Mouse (Mus musculus) Patski (cell line): ENCODE results near the gene Ces1b. TPM values are rescaled to one million over a fixed set of nuclear protein-coding genes. Genes with fewer than 3 reads are reported as not detected.

ENCODE experiments used
- ATAC-seq: fragments of 100-300 bp; one replicate; pipeline ENCODE4 v1.8.0; 2021
- CTCF ChIA-PET: fragments of 350-600 bp; sonication (Branson Sonifier 250); formaldehyde crosslinking; loops from one replicate; lab custom pipeline; 2022; ENCODE audit warnings: inconsistent platforms; lab: Charles Lee
- POLR2A ChIA-PET: fragments of 350-600 bp; sonication (Branson Sonifier 250); formaldehyde crosslinking; loops from one replicate; lab custom pipeline; 2022; ENCODE audit warnings: antibody characterized with exemption, inconsistent platforms; lab: Charles Lee
- DNase-seq: peaks from one replicate; pipeline ENCODE4 v3.0.0-alpha.2; 2011; ENCODE audit warnings: low read depth, low spot score
- H3K27me3 ChIP-seq: fragments of 371-371 bp; one replicate; pipeline ENCODE4 v1.5.1; 2021
- CTCF ChIP-seq: fragments of 100-300 bp; IDR thresholded peaks from one replicate; pipeline ENCODE4 v1.5.1; 2021
- in situ Hi-C: fragments of 300-500 bp; cut with MboI; formaldehyde crosslinking; loops from 3 replicates; pipeline ENCODE4 v1.11.1; 2018; ENCODE audit warnings: low pct_unique_long_range_greater_than_20kb, mixed read lengths
- polyA plus RNA-seq: library from polyadenylated mRNA; unstranded; gene quantifications from one replicate; pipeline ENCODE4 v1.2.3, GENCODE M21; 2021

Gene Ces1b
- polyA plus RNA-seq, 1 experiment from 2014 or later: not detected

- H3K27me3 ChIP-seq: no peaks in the 10 kb centered on the region
- POLR2A ChIA-PET: no interaction called here
- CTCF ChIA-PET: interaction anchor here (1.5 kb wide), 1 partner anchor 10 kb away, joined by 4 read pairs; no protein-coding TSS in a partner anchor
- DNase-seq (no peak), ATAC-seq (no peak)
- TF ChIP-seq CTCF: no peak
- in situ Hi-C loops: no loop called here
Measured at GRCm38 (mm10) chr8:93048510-93049416, 31.1 kb downstream of the Ces1b start.

- POLR2A ChIA-PET: no interaction called here
- in situ Hi-C loops: no loop called here
- ATAC-seq: no peak
Measured at GRCm38 (mm10) chr8:93048092-93048491, 31.7 kb downstream of the Ces1b start, which contains the start of gene Ces1a. Gene Ces1a (minus strand): TSS chr8:93048192.

GRCm38 (mm10) chr8:93043083-93043482 lies 36.7 kb downstream of the Ces1b start:
- no peak for TF ChIP-seq CTCF
- H3K27me3 ChIP-seq: no peaks in the 10 kb centered on the region
- ATAC-seq: no peak
- no peak for DNase-seq
- CTCF ChIA-PET: no interaction called here
- in situ Hi-C loops: no loop called here
- POLR2A ChIA-PET: no interaction called here

More at GRCm38 (mm10) chr8:93048092-93048491, 31.7 kb downstream of the Ces1b start, which contains the start of gene Ces1a:
- CTCF ChIA-PET: interaction anchor here (1.5 kb wide), 1 partner anchor 11 kb away, joined by 4 read pairs; no protein-coding TSS in a partner anchor
- H3K27me3 ChIP-seq: no peaks in the 10 kb centered on the region
- no peak for DNase-seq
- no peak for TF ChIP-seq CTCF

GRCm38 (mm10) chr8:93040776-93041567 lies 38.8 kb downstream of the Ces1b start:
- CTCF ChIA-PET: no interaction called here
- in situ Hi-C loops: no loop called here
- no peak for DNase-seq

GRCm38 (mm10) chr8:93040256-93040655 lies 39.6 kb downstream of the Ces1b start:
- no peaks in the 10 kb centered on the region for H3K27me3 ChIP-seq
- in situ Hi-C loops: no loop called here
- ATAC-seq (no peak), DNase-seq (no peak)
- CTCF ChIA-PET: no interaction called here
- TF ChIP-seq CTCF: no peak
- POLR2A ChIA-PET: no interaction called here

More at GRCm38 (mm10) chr8:93040776-93041567, 38.8 kb downstream of the Ces1b start:
- no peak for ATAC-seq
- no peaks in the 10 kb centered on the region for H3K27me3 ChIP-seq
- no peak for TF ChIP-seq CTCF
- POLR2A ChIA-PET: no interaction called here

- ChIA-PET POLR2A (no interaction called here), CTCF (no interaction called here)
- no peak for TF ChIP-seq CTCF
- DNase-seq (no peak), ATAC-seq (no peak)
- in situ Hi-C loops: no loop called here
- no peaks in the 10 kb centered on the region for H3K27me3 ChIP-seq
Measured at GRCm38 (mm10) chr8:93038831-93039230, 41.0 kb downstream of the Ces1b start.

GRCm38 (mm10) chr8:93030664-93031063 lies 49.2 kb downstream of the Ces1b start:
- H3K27me3 ChIP-seq: no peaks in the 10 kb centered on the region
- ChIA-PET POLR2A (no interaction called here), CTCF (interaction anchor here (1.1 kb wide), 1 partner anchor 19 kb away, joined by 3 read pairs; no protein-coding TSS in a partner anchor)
- ATAC-seq (no peak), DNase-seq (no peak)
- TF ChIP-seq CTCF: no peak
- in situ Hi-C loops: no loop called here

GRCm38 (mm10) chr8:93021738-93022137 lies 58.1 kb downstream of the Ces1b start:
- CTCF ChIA-PET: no interaction called here
- ATAC-seq: no peak
- no peak for TF ChIP-seq CTCF
- DNase-seq: no peak
- POLR2A ChIA-PET: no interaction called here
- in situ Hi-C loops: no loop called here
- H3K27me3 ChIP-seq: no peaks in the 10 kb centered on the region

GRCm38 (mm10) chr8:93014300-93014699 lies 65.5 kb downstream of the Ces1b start:
- H3K27me3 ChIP-seq: no peaks in the 10 kb centered on the region
- ATAC-seq: no peak
- POLR2A ChIA-PET: no interaction called here
- in situ Hi-C loops: loop anchor here (5.0 kb wide), 1 partner anchor 83 kb away; no protein-coding TSS in a partner anchor
- no peak for TF ChIP-seq CTCF
- CTCF ChIA-PET: no interaction called here
- DNase-seq: no peak

GRCm38 (mm10) chr8:93012226-93012625 lies 67.6 kb downstream of the Ces1b start:
- TF ChIP-seq CTCF: no peak
- DNase-seq (no peak), ATAC-seq (no peak)
- ChIA-PET POLR2A (no interaction called here), CTCF (interaction anchor here (0.9 to 1.3 kb wide), 3 partner anchors 19 to 194 kb away, joined by 3 read pairs; no protein-coding TSS in a partner anchor)
- no peaks in the 10 kb centered on the region for H3K27me3 ChIP-seq
- in situ Hi-C loops: loop anchor here (5.0 kb wide), 1 partner anchor 85 kb away; no protein-coding TSS in a partner anchor
